Mouse (Mus musculus) neural tube, embryonic 15.5 days (tissue): Measurements from ENCODE around the gene 4930539E08Rik. TPM values are rescaled to one million over a fixed set of nuclear protein-coding genes. Genes with fewer than 3 reads are reported as not detected.

Experiments
- ATAC-seq: fragments of 200-750 bp; cut with Nextera tagmentation; 2 replicates; pipeline ENCODE4 v1.8.0; 2017; ENCODE audit warnings: mild to moderate bottlenecking, moderate TSS enrichment, moderate library complexity; ENCODE audit not compliant: low FRiP score
- H3K27ac ChIP-seq: fragments of 300-500 bp; sonication (generic); replicated peaks from 2 replicates; pipeline ENCODE4 v1.5.1; 2015; ENCODE audit warnings: mild to moderate bottlenecking, inconsistent platforms
- H3K27me3 ChIP-seq: fragments of 300-500 bp; sonication (generic); replicated peaks from 2 replicates; pipeline ENCODE4 v1.6.1; 2015; ENCODE audit warnings: inconsistent platforms
- H3K36me3 ChIP-seq: fragments of 300-500 bp; sonication (generic); 2 replicates; pipeline ENCODE4 v1.6.1; 2015; ENCODE audit warnings: inconsistent platforms
- H3K4me1 ChIP-seq: fragments of 300-500 bp; sonication (generic); 2 replicates; pipeline ENCODE4 v1.6.1; 2015; ENCODE audit warnings: inconsistent platforms
- H3K4me2 ChIP-seq: fragments of 300-500 bp; sonication (generic); 2 replicates; pipeline ENCODE4 v1.6.1; 2015; ENCODE audit warnings: inconsistent platforms, mild to moderate bottlenecking, moderate library complexity
- H3K4me3 ChIP-seq: fragments of 300-500 bp; sonication (generic); replicated peaks from 2 replicates; pipeline ENCODE4 v1.5.1; 2015; ENCODE audit warnings: mild to moderate bottlenecking, inconsistent platforms
- H3K9ac ChIP-seq: fragments of 300-500 bp; sonication (generic); replicated peaks from 2 replicates; pipeline ENCODE4 v1.6.1; 2015; ENCODE audit warnings: mild to moderate bottlenecking, inconsistent platforms
- H3K9me3 ChIP-seq: fragments of 300-500 bp; sonication (generic); replicated peaks from 2 replicates; pipeline ENCODE4 v1.6.1; 2016; ENCODE audit warnings: inconsistent platforms
- WGBS: fragments of 180-500 bp; shearing (Covaris S2); methylation state at CpG from one replicate; pipeline ENCODE4 v1.1.7; 2015; ENCODE audit warnings: mixed read lengths; 5-methylcytosine and 5-hydroxymethylcytosine counted together
- polyA plus RNA-seq: library from polyadenylated mRNA; unstranded; fragments of >200 nt; fragmentation: Nextera tagmentation; extraction: Ambion mirVana; gene quantifications from 2 replicates; pipeline ENCODE4 v1.2.1, GENCODE M21; 2015

The 4930539E08Rik gene
- polyA plus RNA-seq, 1 experiment from 2014 or later = 1.1 TPM

- ATAC-seq = peak; percentile 97
- Histone ChIP-seq H3K4me2 (peak overlapping the region; percentile 11; the same call in 1 of the 2 replicates), H3K9me3 (no peaks in the 10 kb centered on the region), H3K4me1 (peaks cover 23% of the 10 kb centered on the region), H3K9ac (no peak overlapping the region), H3K27me3 (no peaks in the 10 kb centered on the region), H3K4me3 (no peak overlapping the region), H3K27ac (peak overlapping the region; percentile 87), H3K36me3 (no peaks in the 10 kb centered on the region)
- 47% methylated on average over 9 of the region's 9 CpGs for WGBS
These were observed 45.6 kb downstream of the 4930539E08Rik start for GRCm38 (mm10) chr17:28869412-28870110.

DNA sequence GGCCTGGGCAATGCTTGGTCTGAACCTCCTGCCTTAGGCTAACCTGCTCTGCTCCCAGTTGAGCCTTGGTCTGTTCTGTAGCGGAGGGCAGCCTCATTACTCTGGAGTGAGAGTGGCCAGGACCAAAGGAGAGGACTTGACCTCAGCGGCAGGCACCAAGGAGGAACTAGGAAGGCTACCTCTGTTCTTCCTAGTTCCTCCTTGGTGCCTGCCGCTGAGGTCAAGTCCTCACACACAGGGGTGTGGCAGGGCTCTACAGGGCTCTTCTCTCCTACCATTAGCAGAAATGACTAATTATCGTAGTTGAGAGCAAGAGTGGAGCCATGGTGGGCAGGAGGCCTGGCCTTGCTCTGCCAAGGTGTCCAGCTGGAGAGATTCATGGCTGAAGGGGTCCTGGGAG lies 47.7 kb downstream of the 4930539E08Rik start:
- no peak overlapping the region for H3K9ac ChIP-seq
- no peaks in the 10 kb centered on the region for H3K27me3 ChIP-seq
- no peaks in the 10 kb centered on the region for H3K36me3 ChIP-seq
- no peak overlapping the region for H3K4me2 ChIP-seq
- 91% methylated on average over 4 of the region's 4 CpGs for WGBS
- peaks cover 23% of the 10 kb centered on the region for H3K4me1 ChIP-seq
- no peak for ATAC-seq
- H3K4me3 ChIP-seq = no peak overlapping the region
- H3K9me3 ChIP-seq = no peaks in the 10 kb centered on the region
- H3K27ac ChIP-seq = no peak overlapping the region

GRCm38 (mm10) chr17:28866921-28867320 lies 48.2 kb downstream of the 4930539E08Rik start:
- Histone ChIP-seq H3K36me3 (no peaks in the 10 kb centered on the region), H3K27ac (no peak overlapping the region), H3K27me3 (no peaks in the 10 kb centered on the region), H3K4me3 (no peak overlapping the region), H3K9ac (no peak overlapping the region), H3K4me1 (peaks cover 23% of the 10 kb centered on the region), H3K4me2 (no peak overlapping the region), H3K9me3 (no peaks in the 10 kb centered on the region)
- no peak for ATAC-seq

- no peak for ATAC-seq
- no peak overlapping the region for H3K4me3 ChIP-seq
These were observed 50.7 kb downstream of the 4930539E08Rik start for GRCm38 (mm10) chr17:28864464-28864863.

DNA sequence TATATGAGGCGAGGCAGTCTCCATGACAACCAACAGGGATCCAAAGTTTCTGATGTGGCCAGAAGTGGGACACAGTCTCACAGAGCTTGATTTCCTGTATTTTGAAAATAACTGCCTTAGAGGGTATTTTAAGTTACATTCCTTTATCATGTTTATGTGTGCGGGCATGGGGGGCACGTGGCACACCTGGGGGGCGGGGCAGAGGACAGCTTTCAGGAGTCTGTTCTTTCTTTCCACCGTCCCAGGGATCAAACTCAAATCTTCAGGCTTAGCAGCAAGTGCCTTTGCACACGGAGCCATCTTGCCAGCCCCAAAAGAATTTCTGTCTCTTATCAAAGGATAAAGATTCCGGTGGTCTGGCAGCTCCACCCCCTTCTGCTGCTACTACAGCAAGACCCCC lies 51.2 kb downstream of the 4930539E08Rik start:
- Histone ChIP-seq H3K36me3 (no peaks in the 10 kb centered on the region), H3K4me3 (no peak overlapping the region), H3K9me3 (no peaks in the 10 kb centered on the region), H3K27ac (no peak overlapping the region), H3K9ac (no peak overlapping the region), H3K4me2 (no peak overlapping the region), H3K4me1 (peaks cover 3% of the 10 kb centered on the region; the same call in 1 of the 2 replicates), H3K27me3 (no peaks in the 10 kb centered on the region)
- no peak for ATAC-seq
- WGBS = 79% methylated on average over 7 of the region's 7 CpGs

More at GRCm38 (mm10) chr17:28864464-28864863, 50.7 kb downstream of the 4930539E08Rik start:
- Histone ChIP-seq H3K4me2 (no peak overlapping the region), H3K36me3 (no peaks in the 10 kb centered on the region), H3K27me3 (no peaks in the 10 kb centered on the region), H3K9me3 (no peaks in the 10 kb centered on the region), H3K27ac (no peak overlapping the region), H3K4me1 (peaks cover 8% of the 10 kb centered on the region), H3K9ac (no peak overlapping the region)
- WGBS = 87% methylated on average over 6 of the region's 6 CpGs

DNA sequence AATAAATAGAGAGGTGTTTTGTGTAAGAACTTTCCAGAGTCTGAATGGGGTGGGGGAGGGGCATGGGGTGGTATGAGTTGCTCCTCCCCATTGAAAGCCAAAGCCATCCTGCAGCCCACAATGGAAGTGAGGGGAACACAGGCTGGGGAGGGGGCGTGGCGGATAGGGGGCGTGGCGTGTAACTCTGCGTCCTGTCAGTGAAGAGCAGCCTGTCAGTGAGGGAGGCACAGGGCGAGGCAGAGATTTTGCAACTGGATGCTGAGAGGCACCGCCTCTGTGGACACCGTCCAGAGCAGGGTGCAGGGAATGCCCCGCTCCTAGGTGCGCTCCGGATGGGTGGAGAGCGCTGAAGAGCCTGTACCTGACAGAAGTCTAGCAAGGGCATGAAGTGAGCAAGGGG lies 56.9 kb downstream of the 4930539E08Rik start, which contains the start of gene Pnpla1:
Gene Pnpla1 (plus strand): TSS at position 207 of the 400 bp plus-strand sequence.
- no peak within 1 kb of the TSS for H3K4me3 ChIP-seq
- no peak within 1 kb of the TSS for H3K9ac ChIP-seq
- no peak for ATAC-seq
- WGBS = 38% methylated on average over 12 of the region's 12 CpGs
- no peaks in the 10 kb centered on the region for H3K4me1 ChIP-seq
- H3K27ac ChIP-seq = no peak within 1 kb of the TSS
- no peaks in the 10 kb centered on the region for H3K27me3 ChIP-seq
- H3K36me3 ChIP-seq = no peaks in the 10 kb centered on the region
- H3K4me2 ChIP-seq = no peak within 1 kb of the TSS
- H3K9me3 ChIP-seq = no peaks in the 10 kb centered on the region

- Histone ChIP-seq H3K4me2 (no peak overlapping the region), H3K27ac (no peak overlapping the region), H3K9ac (no peak overlapping the region), H3K36me3 (no peaks in the 10 kb centered on the region), H3K27me3 (no peaks in the 10 kb centered on the region), H3K9me3 (no peaks in the 10 kb centered on the region), H3K4me3 (no peak overlapping the region), H3K4me1 (no peaks in the 10 kb centered on the region)
- no peak for ATAC-seq
- 35% methylated on average over 3 of the region's 3 CpGs for WGBS
These were observed 59.1 kb downstream of the 4930539E08Rik start for GRCm38 (mm10) chr17:28856030-28856429.

GRCm38 (mm10) chr17:28855166-28855885 lies 59.8 kb downstream of the 4930539E08Rik start:
- ATAC-seq = no peak
- 78% methylated on average over 9 of the region's 9 CpGs for WGBS
- no peaks in the 10 kb centered on the region for H3K4me1 ChIP-seq

GRCm38 (mm10) chr17:28854377-28854776 lies 60.7 kb downstream of the 4930539E08Rik start:
- H3K9ac ChIP-seq = no peak overlapping the region
- H3K27ac ChIP-seq = no peak overlapping the region
- no peak overlapping the region for H3K4me2 ChIP-seq
- H3K4me1 ChIP-seq = no peaks in the 10 kb centered on the region
- 85% methylated on average over 7 of the region's 7 CpGs for WGBS
- no peaks in the 10 kb centered on the region for H3K36me3 ChIP-seq
- no peak overlapping the region for H3K4me3 ChIP-seq
- H3K9me3 ChIP-seq = no peaks in the 10 kb centered on the region
- no peak for ATAC-seq
- H3K27me3 ChIP-seq = no peaks in the 10 kb centered on the region

More at GRCm38 (mm10) chr17:28855166-28855885, 59.8 kb downstream of the 4930539E08Rik start:
- H3K27me3 ChIP-seq = no peaks in the 10 kb centered on the region
- no peak overlapping the region for H3K27ac ChIP-seq
- H3K36me3 ChIP-seq = no peaks in the 10 kb centered on the region
- no peak overlapping the region for H3K4me3 ChIP-seq
- H3K9me3 ChIP-seq = no peaks in the 10 kb centered on the region
- H3K9ac ChIP-seq = no peak overlapping the region
- H3K4me2 ChIP-seq = no peak overlapping the region

DNA sequence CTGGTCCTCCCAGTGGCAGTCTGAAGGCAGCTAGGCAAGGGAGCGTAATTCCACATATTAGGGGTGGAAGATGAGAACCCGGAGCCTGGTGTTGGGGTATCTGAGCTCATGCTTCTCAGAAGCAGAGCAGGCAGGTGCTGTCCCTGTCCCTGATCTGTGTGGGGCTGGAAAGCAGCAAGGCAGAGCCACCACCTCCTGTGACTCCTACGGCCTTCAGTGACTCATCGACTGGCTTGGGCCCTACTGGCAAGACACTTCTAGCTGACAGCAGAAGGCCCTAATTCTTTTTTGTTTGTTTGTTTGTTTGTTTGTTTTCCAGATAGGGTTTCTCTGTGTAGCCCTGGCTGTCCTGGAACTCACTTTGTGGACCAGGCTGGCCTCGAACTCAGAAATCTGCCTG lies 64.6 kb downstream of the 4930539E08Rik start:
- no peaks in the 10 kb centered on the region for H3K4me1 ChIP-seq
- H3K36me3 ChIP-seq = no peaks in the 10 kb centered on the region
- H3K9ac ChIP-seq = no peak overlapping the region
- no peaks in the 10 kb centered on the region for H3K9me3 ChIP-seq
- H3K27me3 ChIP-seq = no peaks in the 10 kb centered on the region
- no peak for ATAC-seq
- H3K4me3 ChIP-seq = no peak overlapping the region
- H3K27ac ChIP-seq = no peak overlapping the region
- no peak overlapping the region for H3K4me2 ChIP-seq
- 94% methylated on average over 5 of the region's 5 CpGs for WGBS

DNA sequence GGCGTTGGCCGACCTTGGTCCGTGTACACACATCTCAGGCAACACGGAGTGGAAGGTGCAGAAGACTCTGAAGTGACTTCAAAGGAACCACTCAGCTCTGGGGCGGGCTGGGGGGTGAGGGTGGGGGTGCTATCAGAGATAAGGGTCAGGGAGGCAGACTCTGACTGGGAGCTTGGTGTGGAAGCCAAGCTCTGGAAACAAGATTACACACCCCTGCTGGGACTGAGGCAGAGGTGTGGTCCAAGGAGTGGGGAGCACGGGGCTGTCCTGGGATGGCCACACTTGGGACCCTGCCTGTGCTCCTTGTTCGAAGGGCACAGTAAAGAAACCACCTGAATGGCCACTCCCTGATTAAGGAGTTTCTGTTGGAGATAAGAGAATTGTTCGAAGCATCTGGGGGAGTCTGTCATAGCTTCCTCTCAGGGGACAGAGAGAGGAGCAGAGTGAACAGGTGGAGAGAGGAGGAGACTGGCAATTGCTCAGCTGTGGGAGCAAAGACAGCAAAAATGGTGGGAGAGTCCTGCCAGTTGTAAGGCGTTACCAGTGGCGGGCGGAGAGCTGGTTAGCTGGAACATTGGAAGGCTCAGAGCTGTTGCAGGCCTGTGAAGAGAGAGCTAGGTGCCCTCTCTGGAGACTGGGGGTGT lies 68.0 kb downstream of the 4930539E08Rik start:
- ATAC-seq = no peak
- Histone ChIP-seq H3K36me3 (no peaks in the 10 kb centered on the region), H3K9me3 (no peaks in the 10 kb centered on the region), H3K27me3 (no peaks in the 10 kb centered on the region), H3K4me1 (no peaks in the 10 kb centered on the region), H3K27ac (no peak overlapping the region), H3K4me3 (no peak overlapping the region), H3K9ac (no peak overlapping the region), H3K4me2 (no peak overlapping the region)
- WGBS = 70% methylated on average over 11 of the region's 11 CpGs
